Mouse (Mus musculus): ENCODE data around the gene Myh13.

Myh13 gene

DNA sequence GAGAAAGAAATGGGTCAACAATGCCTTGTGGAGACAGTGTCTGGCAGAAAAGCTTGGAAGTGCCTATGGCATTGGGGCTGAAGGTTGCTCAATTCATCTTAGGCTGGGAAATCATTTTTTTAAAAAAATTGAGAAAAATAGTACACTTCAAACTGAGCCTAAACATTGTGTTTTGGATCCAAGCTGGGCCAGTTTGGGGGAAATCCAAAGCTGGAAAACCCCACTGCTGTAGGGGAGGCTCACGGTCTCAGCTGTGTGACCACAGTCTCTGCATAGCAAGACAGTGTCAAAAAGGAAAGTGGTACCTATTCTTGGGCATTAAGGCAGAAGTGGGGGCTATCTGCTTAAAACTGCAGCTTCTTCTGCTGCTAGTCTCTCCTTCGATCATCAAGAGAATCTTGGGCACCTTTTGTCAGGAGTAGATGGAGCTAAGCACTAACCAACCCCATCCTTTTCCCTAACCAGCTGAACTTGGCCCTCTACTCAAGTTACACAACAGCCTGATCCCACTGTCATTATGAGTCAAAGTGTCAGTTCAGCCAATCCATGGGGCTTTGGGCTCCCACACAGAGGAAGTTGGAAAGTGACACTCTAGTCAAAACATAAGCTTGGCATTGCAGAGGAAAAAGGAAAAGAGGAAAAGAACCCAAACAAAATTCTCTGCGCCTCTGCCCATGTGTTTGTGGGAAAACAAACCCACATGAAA, 69.4 kb downstream of the Myh13 start:
- no peak for DNase-seq (ENCODE audit: low spot score in 2 of 2)

DNA sequence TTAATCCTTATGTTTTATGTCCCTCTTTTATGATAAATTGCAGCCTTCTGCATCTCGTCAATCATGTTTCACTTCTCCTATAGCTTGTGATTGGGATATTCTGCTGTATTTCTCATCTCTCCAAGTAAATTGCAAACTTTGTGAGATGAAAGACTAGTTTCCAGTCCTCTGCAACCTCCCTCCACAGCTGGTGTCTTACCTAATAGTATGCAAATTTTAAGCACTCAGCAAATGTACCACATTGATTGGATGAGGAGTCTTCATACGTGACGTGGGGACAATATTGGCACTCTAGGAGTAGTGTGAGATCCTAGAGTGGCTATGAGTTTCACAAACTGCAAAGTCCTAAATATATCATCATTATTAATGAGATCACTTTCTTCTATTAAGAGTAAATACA, 70.9 kb downstream of the Myh13 start:
- no peak for DNase-seq (ENCODE audit: low spot score in 2 of 2)

DNA sequence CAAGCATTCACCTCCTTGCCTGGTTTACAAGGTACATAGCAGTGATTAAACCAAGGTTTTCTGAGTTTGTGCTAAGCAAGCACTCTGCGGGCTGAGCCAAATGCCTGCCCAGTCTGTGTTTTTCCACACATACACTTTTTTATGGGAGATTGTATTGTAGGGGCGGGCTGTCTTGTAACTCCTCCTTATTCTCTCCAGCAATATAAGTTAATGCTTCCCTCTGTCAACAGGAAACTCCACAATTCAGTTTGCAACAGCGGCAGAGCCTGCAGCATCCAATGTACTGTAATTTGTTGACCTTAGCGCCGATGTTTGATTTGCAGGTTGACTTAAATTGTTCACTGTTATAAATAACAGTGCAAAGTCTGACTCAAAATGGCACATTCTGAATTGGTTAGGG, 79.5 kb downstream of the Myh13 start:
- no peak for DNase-seq (ENCODE audit: low spot score in 2 of 2)

DNA sequence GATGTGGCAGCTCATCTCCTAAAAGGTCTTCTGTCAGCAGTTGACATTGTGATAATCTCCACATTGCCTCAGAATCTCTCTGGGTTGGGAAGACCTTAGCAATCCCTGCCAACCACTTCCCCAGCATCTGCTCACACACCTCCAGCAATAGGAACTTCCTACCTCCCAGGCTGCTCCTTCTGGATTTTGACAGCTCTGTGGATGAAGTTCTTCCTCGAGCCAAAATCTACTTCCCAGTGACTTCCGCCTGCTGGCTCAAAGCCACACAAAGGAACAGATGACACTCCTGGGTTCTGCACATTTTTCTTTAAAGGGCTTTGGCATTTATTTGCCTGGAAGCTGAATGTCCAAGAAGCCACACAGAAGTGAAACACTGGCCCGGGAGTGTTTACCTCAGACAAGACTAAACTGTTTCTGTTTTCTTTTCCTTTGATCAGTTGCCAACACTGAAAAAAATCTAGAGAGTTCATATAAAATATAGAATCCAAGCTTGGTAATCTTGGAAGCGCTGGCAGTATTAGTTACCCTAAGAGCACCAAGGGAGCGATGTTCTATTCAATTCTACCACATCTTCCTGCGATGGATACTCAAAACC, 93.0 kb downstream of the Myh13 start:
- DNase-seq (ENCODE audit: low spot score in 2 of 2) = peak; percentile 45 to 49
